Mouse (Mus musculus): Measurements from ENCODE around the gene Ppil3. TPM values are rescaled to one million over a fixed set of nuclear protein-coding genes. Genes with fewer than 3 reads are reported as not detected.
A peak's percentile ranks its signal among the peaks of the same experiment; 100 is the strongest.

The Ppil3 gene
- 10 to 100 TPM; 18.7 to 23.1 TPM for total RNA-seq (2021)
- long read RNA-seq, experiment 1, partial matches to known transcripts = 1 of 5 reads
- long read RNA-seq, experiment 1, other reads (novel, unspliced or antisense) = 1 of 5 reads
- long read RNA-seq, experiment 2, partial matches to known transcripts = 0 of 8 reads
- long read RNA-seq, experiment 2, other reads (novel, unspliced or antisense) = 6 of 8 reads

DNA sequence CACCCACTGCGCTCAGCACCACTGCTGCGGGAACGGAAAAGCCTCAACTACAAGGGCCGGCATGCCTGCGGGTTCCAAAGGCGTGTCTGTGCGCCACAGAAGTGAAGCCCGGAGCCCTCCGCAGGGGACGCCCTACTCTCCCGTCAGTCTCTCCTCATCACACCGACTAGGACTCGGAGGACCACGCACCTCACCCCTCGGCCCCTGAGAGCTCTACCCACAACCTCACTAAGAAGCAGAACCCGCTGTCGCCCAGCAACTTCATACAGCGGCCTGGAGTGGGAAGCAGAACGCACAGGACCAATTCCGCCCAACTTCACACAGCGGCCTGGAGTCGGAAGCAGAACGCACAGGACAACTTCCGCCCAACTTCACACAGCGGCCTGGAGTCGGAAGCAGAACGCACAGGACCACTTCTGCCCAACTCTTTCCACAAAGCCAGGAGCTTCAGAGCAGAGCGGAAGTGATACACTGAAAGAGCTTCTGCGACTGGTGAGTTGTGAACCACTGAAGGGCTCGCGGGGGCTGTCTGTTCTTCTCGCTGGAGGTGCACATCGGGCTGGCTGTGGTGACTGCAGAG is at the start of gene Ppil3, which contains the start of gene Nif3l1:
Gene Ppil3, minus strand, starts transcription at position 344 of the 580 bp plus-strand sequence.
Gene Nif3l1, plus strand, starts transcription at position 9 of the 580 bp plus-strand sequence.
- peak; percentile 72 for DNase-seq

DNA sequence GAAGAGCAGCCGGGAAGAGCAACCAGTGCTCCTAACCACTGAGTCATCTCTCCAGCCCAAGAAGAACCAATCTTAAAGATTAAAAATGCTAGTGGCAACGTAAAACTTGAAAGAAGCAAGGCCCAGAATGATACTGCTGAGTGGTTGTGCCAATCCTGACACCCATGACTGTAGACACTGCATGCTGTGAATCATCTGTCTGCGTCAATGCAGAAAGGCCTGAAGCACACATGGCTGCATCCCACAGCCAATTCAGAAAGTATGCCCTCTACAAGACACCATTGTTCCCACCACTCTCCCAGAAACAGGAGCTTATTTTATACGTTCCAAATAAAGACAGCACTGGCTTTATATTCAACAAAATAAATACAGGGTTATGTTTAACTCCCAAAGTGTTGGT is 37.4 kb upstream of the Ppil3 start:
- no peak for DNase-seq

DNA sequence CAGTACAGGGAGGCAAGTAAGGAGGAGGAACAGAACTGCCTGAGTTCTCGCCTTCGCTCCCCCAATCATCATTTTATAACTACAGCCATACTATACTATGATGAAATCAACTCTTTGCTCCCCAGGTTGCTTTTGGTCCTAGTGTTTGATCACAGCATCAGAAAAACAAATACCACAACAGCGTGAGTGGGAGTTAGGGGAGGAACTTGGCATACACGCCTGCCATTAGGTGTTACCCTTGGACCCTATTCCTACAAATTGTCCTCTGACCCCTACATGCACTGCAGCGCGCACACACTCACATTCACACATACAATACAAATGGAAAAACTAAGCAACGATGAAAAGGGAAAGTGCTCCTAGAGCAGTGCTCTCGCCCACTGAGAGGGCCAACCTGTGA is 30.4 kb upstream of the Ppil3 start:
- DNase-seq = no peak

DNA sequence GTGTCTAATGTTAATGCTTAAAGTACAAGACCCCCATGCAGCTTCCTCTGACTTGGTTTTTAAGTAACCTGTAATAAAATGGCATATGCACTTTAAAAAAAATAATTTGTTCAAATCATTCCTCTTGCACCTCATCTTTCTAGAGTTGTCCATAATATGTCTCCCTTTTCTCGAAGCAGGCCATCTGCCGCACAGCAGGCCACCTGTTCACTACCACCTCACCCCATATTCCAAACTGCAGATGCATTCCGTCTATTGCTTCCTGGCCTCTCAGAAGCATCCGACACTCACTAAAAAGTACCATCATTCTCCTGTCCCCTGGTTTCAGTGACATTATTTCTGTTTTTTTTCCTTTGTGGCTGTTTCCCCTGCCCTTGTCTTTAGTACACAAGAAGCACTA is 20.3 kb upstream of the Ppil3 start:
- no peak for DNase-seq

DNA sequence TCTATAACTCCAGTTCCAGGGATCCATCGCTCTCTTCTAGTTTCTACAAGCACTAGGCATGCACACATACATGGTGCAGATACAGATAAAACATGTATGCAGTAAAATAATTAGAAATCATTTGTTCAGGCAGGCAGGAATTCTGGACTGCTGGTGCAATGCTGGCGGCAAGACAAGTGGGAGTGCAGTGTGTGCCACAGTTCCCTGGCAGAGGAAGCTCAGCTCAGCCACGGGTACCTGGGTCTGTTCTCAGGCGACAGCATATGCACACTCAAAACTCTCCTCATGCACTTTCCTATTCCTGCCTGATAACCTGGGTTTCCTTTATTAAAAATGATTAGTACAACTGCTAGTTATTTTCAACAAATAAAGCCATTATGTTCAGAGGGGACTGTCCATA is 19.8 kb upstream of the Ppil3 start:
- DNase-seq = no peak

DNA sequence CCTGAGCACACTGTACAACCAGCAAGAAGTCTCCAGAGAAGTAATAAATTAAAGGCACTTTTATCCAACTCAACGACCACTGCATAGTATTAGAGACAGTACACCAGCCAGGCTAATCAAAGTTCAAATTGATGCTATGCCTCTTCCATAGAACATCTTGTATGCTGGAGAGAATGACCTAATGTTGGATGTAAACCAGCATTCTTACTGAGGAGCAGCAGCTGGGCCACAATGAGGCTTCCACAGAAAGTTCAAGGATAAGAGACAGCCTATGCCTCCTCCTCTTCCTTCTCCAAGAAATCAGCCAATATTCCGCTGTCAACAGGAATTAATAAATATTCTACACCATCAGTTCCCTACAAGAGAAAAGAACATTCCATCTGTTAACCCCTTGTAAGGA is 18.6 kb upstream of the Ppil3 start:
- no peak for DNase-seq

DNA sequence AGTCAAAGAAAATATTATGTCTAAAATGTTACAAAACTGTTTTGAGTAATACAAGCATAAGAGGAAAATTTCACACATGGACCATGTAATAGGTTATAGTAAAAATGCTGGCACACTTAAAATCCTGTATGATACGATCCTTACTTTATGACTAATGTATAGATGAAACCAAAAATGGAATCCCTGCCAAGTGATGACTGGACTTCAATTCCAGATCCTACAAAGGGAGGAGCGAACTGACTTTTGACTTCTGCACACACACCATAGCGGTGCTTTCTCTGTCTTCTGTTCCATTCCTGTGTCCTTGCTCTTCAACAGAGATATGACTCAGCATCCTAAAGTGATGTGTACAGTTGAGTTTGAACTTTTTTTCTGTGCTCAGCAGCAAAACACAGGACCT is 15.3 kb upstream of the Ppil3 start:
- no peak for DNase-seq

DNA sequence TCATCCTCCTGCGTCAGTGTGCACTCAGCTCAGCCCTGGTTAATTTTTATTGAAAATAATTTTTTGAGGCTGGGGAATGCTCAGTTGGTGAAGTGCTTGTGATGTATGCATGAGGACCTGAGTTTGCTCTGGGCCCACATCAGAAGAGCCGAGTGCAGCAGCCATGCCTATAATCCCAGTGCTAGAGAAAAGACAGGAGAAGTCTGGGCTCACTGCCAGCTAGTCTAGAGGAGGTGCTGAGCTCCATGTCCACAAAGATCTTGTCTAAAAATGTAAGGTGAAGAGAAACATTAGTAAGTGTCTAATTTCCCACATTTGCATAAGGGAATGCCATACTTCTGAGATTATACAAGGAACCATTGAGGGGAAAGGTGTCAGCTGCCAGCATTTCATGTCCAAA is 13.6 kb upstream of the Ppil3 start:
- no peak for DNase-seq

DNA sequence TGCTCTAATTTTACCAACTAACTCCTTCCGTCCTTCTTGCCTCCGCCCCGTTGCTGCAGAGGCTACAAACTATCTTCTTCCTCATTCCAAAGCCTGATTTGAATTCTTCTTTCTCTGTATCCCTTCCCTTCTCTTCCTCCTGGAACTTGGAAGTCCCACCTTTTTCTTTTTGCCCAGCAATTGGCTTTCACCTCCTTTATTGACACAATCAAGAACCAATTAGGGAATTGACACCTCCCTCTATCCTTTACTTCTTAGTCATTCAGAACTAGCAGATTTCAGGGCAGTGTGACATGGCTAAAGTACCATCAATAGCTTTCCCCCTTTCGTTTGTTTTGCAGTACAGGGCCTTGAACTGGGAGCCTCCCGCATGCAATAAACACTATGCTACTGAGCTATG is 12.9 kb upstream of the Ppil3 start:
- DNase-seq = no peak

DNA sequence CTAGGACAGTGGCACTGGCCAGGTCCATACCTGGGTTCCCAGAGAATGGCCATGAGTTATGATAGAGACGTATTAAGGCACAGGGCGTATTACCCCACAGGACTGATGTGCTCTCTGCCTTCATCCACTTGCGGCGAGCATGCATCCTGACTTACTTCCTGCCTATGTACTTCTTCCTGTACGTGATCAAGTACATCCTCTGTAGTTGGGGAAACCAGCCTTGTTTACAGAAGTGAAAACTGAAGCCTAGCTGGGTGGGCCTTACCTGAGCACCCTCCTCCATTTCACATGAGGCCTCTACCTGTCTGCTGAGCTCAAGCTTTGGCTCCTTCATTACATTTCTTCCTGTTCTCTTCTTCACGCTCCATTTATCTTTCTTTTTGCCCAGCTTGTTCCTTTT is 9.0 kb upstream of the Ppil3 start:
- DNase-seq = no peak

DNA sequence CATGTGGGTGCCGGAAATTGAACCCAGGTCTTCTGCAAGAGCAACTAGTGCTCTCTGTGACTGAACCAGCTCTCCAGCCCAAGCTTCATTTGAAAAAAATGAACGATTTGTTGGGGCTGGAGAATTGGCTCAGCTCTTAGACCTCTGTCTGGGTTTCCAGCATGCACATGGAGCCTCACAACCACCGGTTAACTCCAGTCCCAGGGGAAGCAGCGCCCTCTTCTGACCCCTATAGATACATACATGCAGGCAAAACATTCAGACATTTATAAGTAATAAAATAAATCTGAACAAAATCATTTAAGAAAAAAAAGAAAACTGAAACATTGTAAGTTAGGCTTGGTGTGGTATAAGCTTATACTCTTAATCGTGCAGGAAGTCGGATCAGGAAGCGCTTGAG is 3.1 kb upstream of the Ppil3 start:
- no peak for DNase-seq

DNA sequence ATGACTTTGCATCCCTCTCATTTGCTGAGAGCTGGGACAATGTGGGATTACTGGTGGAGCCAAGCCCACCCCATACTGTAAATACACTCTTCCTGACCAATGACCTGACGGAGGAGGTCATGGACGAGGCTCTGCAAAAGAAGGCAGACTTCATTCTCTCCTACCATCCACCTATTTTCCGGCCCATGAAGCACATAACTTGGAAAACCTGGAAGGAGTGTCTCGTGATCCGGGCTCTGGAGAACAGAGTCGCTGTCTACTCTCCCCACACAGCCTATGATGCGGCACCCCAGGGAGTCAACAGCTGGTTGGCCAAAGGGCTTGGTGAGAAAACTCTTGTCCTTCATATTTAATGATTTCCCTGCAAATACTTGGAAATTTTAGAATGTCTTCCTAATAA is 2.5 kb upstream of the Ppil3 start:
- no peak for DNase-seq

DNA sequence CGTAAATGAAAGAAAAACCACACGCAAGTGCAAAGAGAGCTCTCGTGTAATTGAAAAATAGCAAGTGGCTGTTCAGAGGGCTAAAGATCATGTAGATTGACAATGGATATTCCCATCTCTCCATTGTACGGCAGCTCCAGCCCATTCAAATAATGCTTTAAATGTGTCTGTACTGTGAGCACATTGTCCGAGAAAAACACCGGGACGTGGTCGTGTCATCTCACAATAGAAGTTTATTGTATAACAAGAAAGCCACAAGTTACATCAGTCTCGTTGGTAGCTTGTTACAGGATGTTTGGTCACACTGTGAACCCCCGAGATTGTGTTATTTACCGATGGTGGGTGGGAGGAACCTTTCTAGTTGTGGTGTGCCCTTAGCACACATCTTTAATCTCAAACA is 575 bp upstream of the Ppil3 start:
- DNase-seq = no peak

DNA sequence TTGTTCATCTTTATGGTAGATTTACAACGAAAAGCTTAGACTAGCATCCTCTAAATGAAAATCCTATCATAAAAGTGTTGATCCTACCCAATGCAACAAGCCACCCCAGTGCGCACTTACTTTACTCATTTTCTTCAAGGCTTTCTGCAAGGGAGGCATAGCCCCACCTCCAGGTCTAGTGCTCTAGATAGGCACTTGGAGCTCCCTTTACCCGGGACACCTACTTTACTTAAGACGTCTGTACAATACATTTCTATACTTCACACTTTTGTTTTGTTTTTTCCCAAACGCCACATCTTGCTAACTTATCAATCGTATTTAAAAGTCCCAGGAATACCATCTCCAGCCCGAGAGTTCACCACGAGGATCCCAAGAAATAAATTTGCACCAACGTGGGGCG is 595 bp downstream of the Ppil3 start:
- DNase-seq = no peak

DNA sequence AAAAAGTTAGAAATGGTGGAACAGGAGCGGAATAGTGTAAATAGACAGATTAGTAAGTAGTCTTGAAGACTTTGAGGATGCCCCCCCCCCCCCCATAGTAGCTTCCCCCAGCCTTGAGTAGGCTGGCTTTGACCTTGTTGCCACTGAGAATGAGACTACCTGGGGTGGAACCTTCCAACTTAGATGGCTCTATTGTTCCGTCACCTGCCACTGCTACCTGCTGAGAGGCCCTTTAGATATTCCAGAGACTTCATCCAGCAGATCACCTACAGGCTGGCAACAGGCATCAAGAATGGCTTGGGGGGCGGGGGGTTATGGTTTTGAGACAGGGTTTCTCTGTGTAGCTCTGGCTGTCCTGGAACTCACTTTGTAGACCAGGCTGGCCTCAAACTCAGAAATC is 20.7 kb downstream of the Ppil3 start:
- DNase-seq = no peak

DNA sequence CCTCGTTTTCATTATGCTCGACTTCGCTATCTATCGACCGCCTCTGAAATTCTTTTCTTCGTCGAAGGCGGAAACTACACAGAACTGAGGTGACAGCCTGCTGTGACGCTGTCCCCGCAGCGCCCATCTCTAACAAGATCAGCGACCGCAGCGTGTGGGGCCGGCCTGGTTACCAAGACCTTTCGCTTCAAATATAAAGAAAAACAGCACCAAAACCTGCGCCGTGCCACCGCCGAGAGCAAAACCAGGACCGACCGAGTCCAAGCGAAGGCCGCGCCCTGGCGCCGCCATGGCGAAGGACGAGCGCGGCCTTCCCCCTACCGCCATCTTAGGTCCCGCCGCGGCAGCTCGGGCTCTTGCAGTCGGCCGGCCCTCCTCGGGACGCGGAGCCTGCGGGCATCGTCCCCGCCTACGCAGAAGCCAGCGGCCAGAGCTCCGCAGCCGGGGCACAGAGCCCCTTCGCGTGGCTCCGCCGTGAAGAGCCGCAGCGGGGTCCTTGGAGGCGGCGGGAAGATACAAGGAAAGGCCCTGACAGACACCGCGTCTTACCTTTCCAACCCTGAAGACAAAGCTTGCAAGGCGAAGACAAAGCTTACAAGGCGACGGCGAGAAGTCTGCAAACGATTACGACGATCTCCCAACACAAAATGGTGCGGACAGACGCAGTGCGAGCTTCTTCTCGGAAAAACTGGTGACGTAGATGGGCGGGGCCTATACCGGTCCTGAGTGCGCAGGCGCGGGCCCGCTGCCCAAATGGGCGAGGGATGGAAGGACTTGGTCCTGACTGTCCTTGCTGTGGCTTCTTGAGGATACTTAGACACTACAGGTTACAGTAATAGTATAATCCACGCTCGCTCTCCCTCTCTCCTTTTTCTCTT is 21.7 kb downstream of the Ppil3 start, which contains the start of gene Clk1:
Gene Clk1, minus strand, starts transcription at position 696 of the 878 bp plus-strand sequence.
- DNase-seq = peak; percentile 99

DNA sequence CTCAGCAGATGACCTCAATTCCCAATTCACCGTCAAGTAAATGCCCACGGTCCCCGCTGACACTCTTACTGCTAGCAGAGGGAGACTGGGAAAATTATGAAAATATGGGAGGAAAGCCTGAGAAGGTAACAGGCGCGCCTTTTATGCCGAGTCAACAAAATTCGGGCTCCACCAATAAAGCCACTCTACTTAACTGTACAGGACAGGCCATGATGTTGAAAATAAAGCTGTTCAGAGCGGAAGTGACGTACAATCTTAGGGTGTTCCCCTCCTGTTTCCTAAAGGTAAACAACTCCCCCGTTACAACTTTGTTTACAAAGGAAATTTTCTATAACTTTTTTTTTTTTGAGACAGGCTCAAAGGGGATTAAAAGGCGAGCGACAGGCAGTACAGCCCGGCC is 22.4 kb downstream of the Ppil3 start:
- no peak for DNase-seq

DNA sequence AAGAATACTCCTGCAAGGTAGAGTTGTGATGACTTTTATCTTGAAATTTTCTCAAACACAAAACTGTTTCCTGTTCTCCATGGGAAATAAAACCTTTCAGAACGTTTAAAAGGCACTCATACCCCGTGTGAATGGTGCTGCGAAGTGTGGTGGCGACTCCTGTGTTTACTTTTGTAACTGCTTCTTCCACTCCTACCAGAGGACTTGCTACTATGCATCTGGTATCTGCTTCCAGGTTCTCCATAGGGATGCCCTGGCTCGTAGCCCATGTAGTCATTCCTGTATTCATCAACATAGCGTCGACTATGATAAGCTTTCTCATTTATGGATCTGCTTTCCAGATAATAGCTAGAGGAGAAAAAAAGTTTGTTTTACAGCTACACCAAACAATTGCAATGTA is 24.3 kb downstream of the Ppil3 start:
- DNase-seq = no peak

DNA sequence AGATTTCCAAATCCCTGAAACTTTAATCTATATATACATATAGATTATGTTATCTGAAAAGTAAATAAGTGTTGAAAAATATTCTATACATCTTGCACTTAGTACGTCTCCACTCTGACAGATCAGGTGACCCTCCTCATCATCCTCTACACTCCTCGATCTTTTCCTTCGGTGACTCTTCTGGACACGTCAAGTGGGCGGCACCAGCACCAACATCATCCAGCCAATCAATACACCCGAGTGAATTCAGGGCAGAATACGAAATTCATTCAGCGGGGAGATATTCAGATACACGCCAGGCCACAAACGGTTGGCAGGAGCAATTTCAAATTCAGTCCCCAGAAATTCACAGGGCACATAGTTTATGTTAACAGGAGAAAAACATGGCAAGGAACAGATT is 25.3 kb downstream of the Ppil3 start:
- DNase-seq = no peak

DNA sequence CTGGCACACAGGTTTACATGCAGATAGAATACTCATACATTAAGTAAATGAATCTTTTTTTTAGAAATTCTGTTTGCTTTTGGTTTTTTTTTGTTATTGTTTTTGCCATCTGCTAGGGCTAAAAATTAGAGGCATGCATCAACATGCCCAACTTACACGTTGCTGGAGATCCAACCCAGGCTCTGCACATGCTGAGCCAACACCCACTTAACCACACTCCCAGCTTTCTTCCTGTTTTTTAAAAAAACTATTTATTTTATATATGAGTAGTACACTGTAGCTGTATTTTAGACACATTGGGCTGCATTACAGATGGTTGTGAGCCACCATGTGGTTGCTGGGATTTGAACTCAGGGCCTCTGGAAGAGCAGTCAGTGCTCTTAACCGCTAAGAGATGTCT is 29.2 kb downstream of the Ppil3 start:
- no peak for DNase-seq

DNA sequence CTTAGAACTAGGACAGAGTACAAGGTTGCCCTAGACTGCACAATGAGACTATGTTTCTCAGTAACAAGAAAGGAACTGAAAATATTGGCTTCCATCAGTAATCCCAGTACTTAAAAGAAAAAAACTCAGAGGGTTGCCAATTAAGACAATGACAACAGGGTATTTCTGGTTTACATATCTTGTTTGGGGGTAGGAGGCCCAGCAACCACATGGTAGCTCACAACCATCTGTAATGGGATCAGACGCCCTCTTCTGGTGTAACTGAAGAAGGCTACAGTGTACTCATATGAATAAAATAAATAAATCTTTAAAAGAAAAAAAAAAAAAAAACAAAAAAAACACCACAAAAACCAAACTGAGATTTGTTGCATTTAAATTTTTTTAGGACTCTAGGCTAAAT is 29.8 kb downstream of the Ppil3 start:
- no peak for DNase-seq

DNA sequence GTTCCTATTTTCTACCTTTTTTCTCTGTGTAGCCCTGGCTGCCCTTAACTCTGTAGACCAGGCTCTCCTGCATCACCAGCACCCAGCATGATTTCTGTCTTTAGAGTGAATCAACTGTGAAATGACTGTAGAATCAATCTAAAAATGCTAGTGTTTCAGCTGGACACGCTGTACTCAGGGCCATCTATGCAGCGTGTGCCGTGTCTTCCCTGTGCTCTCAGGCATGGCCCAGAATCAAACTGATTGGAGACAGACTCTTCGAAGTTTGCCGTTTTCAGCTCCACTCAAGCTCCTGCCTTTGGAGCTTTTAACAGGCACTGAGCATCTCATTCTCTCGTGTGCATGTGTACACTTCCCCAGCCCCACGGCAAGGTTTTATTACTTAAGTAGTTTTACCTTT is 34.5 kb downstream of the Ppil3 start:
- no peak for DNase-seq

DNA sequence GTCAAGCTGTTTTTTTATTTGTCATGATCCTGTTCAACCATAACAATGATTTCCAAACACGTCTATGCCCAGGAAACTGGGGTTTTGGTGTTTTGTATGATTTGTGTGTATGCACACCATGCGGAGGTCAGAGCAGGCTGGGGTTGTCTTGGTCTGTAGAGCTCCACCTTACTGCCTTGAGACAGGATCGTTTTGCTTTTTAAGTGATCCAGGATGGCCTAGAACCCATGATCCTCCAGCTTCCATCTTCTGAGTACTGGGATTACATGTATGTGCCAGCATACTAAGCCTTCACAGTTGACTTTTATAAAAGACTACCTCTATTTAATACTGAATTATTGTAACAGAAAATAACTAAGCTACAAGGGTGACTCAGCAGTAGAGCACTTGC is 35.1 kb downstream of the Ppil3 start:
- no peak for DNase-seq
